Mouse (Mus musculus) yolk sac, embryonic 10.5 days (tissue): ENCODE data around the gene Fbxo36.

ENCODE experiments used
- DNase-seq: peaks from one replicate; pipeline ENCODE4 v3.0.0-alpha.2; 2017; ENCODE audit warnings: low spot score

Gene Fbxo36

GRCm38 (mm10) chr1:84890503-84890902 is 50.9 kb downstream of the Fbxo36 start:
- DNase-seq = no peak

GRCm38 (mm10) chr1:84891746-84892145 is 52.1 kb downstream of the Fbxo36 start:
- DNase-seq = no peak

- no peak for DNase-seq
These were observed 57.7 kb downstream of the Fbxo36 start for GRCm38 (mm10) chr1:84897364-84897763.

- DNase-seq = no peak
These were observed 59.5 kb downstream of the Fbxo36 start for GRCm38 (mm10) chr1:84899156-84899555.

- no peak for DNase-seq
These were observed 64.8 kb downstream of the Fbxo36 start for GRCm38 (mm10) chr1:84904467-84904866.

GRCm38 (mm10) chr1:84910177-84910804 is 70.7 kb downstream of the Fbxo36 start:
- DNase-seq = no peak

GRCm38 (mm10) chr1:84912571-84912970 is 72.9 kb downstream of the Fbxo36 start:
- no peak for DNase-seq

GRCm38 (mm10) chr1:84915010-84915409 is 75.4 kb downstream of the Fbxo36 start:
- no peak for DNase-seq

GRCm38 (mm10) chr1:84918865-84919264 is 79.2 kb downstream of the Fbxo36 start:
- no peak for DNase-seq

- DNase-seq = no peak
These were observed 83.8 kb downstream of the Fbxo36 start for GRCm38 (mm10) chr1:84923432-84923831.

- no peak for DNase-seq
These were observed 84.5 kb downstream of the Fbxo36 start for GRCm38 (mm10) chr1:84924134-84924533.

GRCm38 (mm10) chr1:84925599-84925998 is 86.0 kb downstream of the Fbxo36 start:
- no peak for DNase-seq

- DNase-seq = peak; percentile 53
These were observed 94.0 kb downstream of the Fbxo36 start for GRCm38 (mm10) chr1:84933472-84934150.

GRCm38 (mm10) chr1:84934151-84934502 is 94.5 kb downstream of the Fbxo36 start:
- no peak for DNase-seq

- peak; percentile 40 for DNase-seq
These were observed 95.1 kb downstream of the Fbxo36 start, which contains the start of gene Slc16a14 for GRCm38 (mm10) chr1:84934503-84935333. Gene Slc16a14 (minus strand): TSS chr1:84935134.

- no peak for DNase-seq
These were observed 96.0 kb downstream of the Fbxo36 start for GRCm38 (mm10) chr1:84935668-84936067.

GRCm38 (mm10) chr1:84936716-84937510 is 97.3 kb downstream of the Fbxo36 start:
- no peak for DNase-seq

- DNase-seq = no peak
These were observed 99.8 kb downstream of the Fbxo36 start for GRCm38 (mm10) chr1:84939466-84939865.

- DNase-seq = no peak
These were observed 100.7 kb downstream of the Fbxo36 start for GRCm38 (mm10) chr1:84940322-84940721.

GRCm38 (mm10) chr1:84942666-84943065 is 103.0 kb downstream of the Fbxo36 start:
- DNase-seq = no peak

GRCm38 (mm10) chr1:84943549-84943948 is 103.9 kb downstream of the Fbxo36 start:
- DNase-seq = no peak

- DNase-seq = peak; percentile 34
These were observed 106.3 kb downstream of the Fbxo36 start for GRCm38 (mm10) chr1:84945950-84946349.
